Mouse (Mus musculus) embryonic facial prominence, embryonic 11.5 days (tissue): ENCODE data around the gene Klhl7. TPM values are rescaled to one million over a fixed set of nuclear protein-coding genes. Genes with fewer than 3 reads are reported as not detected.

Experiments
- ATAC-seq: fragments of 200-750 bp; cut with Nextera tagmentation; replicated peaks from 2 replicates; pipeline ENCODE4 v1.8.0; 2017; ENCODE audit warnings: low read depth; ENCODE audit not compliant: insufficient number of reproducible peaks, low FRiP score, low TSS enrichment
- DNase-seq: peaks from one replicate; pipeline ENCODE4 v3.0.0-alpha.2; 2015; ENCODE audit warnings: low spot score
- H3K27ac ChIP-seq: fragments of 300-500 bp; sonication (generic); replicated peaks from 2 replicates; pipeline ENCODE4 v1.5.1; 2014; ENCODE audit warnings: mild to moderate bottlenecking, low read depth, low read length, control low read depth
- H3K27me3 ChIP-seq: fragments of 300-500 bp; sonication (generic); 2 replicates; pipeline ENCODE4 v1.6.1; 2014; ENCODE audit warnings: mild to moderate bottlenecking, low read length, moderate library complexity, mixed read lengths; ENCODE audit not compliant: control insufficient read depth, insufficient read depth
- H3K36me3 ChIP-seq: fragments of 300-500 bp; sonication (generic); replicated peaks from 2 replicates; pipeline ENCODE4 v1.6.1; 2014; ENCODE audit warnings: low read depth, mild to moderate bottlenecking, low read length, moderate library complexity, mixed read lengths; ENCODE audit not compliant: control insufficient read depth, insufficient read depth
- H3K4me1 ChIP-seq: fragments of 300-500 bp; sonication (generic); 2 replicates; pipeline ENCODE4 v1.6.1; 2014; ENCODE audit warnings: low read length, mixed read lengths; ENCODE audit not compliant: control insufficient read depth, insufficient read depth
- H3K4me2 ChIP-seq: fragments of 300-500 bp; sonication (generic); 2 replicates; pipeline ENCODE4 v1.6.1; 2014; ENCODE audit warnings: low read depth, mild to moderate bottlenecking, control low read depth, low read length, moderate library complexity
- H3K4me3 ChIP-seq: fragments of 300-500 bp; sonication (generic); 2 replicates; pipeline ENCODE4 v1.5.1; 2014; ENCODE audit warnings: low read depth, low read length, control low read depth
- H3K9ac ChIP-seq: fragments of 300-500 bp; sonication (generic); replicated peaks from 2 replicates; pipeline ENCODE4 v1.6.1; 2014; ENCODE audit warnings: mild to moderate bottlenecking, control low read depth, low read length
- H3K9me3 ChIP-seq: fragments of 300-500 bp; sonication (generic); replicated peaks from 2 replicates; pipeline ENCODE4 v1.6.1; 2016; ENCODE audit warnings: mild to moderate bottlenecking, low read length, inconsistent platforms, mixed read lengths; ENCODE audit not compliant: control insufficient read depth
- WGBS: fragments of 180-500 bp; shearing (Covaris S2); extraction: QIAGEN DNeasy Blood & Tissue Kit; methylation state at CpG from one replicate; pipeline ENCODE4 v1.1.7; 2014; 5-methylcytosine and 5-hydroxymethylcytosine counted together
- polyA plus RNA-seq: library from polyadenylated mRNA; unstranded; fragments of >200 nt; fragmentation: Nextera tagmentation; extraction: Ambion mirVana; gene quantifications from 2 replicates; pipeline ENCODE4 v1.2.1, GENCODE M21; 2014

Gene Klhl7
- polyA plus RNA-seq, 1 experiment from 2014 or later = 87.5 TPM

DNA sequence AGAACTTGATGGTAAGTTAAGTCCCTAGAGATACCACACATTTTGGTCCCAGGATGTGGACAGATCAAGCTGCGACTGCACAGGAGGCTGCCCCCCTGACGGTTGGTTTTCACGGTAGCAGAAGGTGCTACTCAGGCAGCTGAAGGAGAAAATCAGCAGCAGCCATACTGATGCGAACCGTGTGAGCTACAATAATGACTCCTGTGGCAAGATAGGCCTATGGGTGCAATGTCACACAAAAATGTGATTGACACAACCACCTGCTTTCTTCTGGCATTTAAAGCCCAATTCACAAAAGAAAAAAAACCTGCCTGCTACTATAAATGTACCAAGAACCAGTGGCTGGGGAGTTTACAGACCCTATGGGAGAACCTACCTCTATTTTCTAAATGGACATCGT lies 37.4 kb upstream of the Klhl7 start:
- WGBS = 84% methylated on average over 6 of the region's 6 CpGs
- no peak for ATAC-seq
- no peaks in the 10 kb centered on the region for H3K27me3 ChIP-seq
- H3K9ac ChIP-seq = no peak overlapping the region
- H3K27ac ChIP-seq = no peak overlapping the region
- no peak overlapping the region for H3K4me3 ChIP-seq
- DNase-seq = no peak
- no peaks in the 10 kb centered on the region for H3K36me3 ChIP-seq
- no peaks in the 10 kb centered on the region for H3K9me3 ChIP-seq
- no peaks in the 10 kb centered on the region for H3K4me1 ChIP-seq
- no peak overlapping the region for H3K4me2 ChIP-seq

DNA sequence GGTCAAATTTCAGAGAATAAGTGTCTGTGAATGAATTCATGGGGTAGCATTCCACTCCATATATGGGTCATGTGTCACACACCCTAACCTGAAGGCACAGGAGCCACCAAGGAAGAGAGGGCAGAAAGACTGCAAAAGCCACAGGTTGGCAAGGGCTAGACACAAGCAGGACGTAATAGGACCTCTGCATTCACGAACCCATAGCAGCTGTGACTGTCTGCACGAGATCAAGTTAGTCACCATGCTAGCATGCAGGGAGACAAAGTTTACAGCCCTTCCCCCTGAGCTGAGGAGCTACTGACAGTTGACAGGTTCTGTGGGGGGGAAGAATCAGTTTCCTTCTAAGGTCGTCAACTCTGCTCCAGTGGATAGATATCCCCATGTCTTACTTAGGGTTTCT lies 36.9 kb upstream of the Klhl7 start:
- H3K4me1 ChIP-seq = no peaks in the 10 kb centered on the region
- DNase-seq (no peak), ATAC-seq (no peak)
- H3K9me3 ChIP-seq = no peaks in the 10 kb centered on the region
- no peak overlapping the region for H3K4me2 ChIP-seq
- no peaks in the 10 kb centered on the region for H3K36me3 ChIP-seq
- no peak overlapping the region for H3K27ac ChIP-seq
- no peaks in the 10 kb centered on the region for H3K27me3 ChIP-seq
- H3K4me3 ChIP-seq = no peak overlapping the region
- 69% methylated on average over 4 of the region's 4 CpGs for WGBS
- H3K9ac ChIP-seq = no peak overlapping the region

DNA sequence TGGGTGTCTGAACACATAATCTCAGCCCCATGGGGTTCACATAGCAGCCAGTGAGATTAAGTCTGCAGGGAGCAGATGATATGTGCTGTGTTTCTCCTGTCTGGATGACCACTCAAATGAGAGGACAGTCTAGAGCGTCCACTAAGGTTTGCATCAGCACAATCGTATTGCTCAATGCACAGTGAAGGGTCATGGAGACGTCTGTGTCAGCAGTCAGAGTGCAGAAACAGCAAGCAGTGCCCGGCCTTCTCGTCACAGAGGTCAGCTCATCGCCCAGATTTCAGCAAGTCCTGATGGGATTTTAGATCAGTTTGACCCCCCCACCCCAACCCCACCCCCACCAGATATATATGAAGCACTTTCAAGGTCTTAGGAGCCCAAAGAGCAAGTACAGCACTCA lies 31.4 kb upstream of the Klhl7 start:
- no peaks in the 10 kb centered on the region for H3K36me3 ChIP-seq
- no peak overlapping the region for H3K4me3 ChIP-seq
- H3K9ac ChIP-seq = no peak overlapping the region
- no peaks in the 10 kb centered on the region for H3K9me3 ChIP-seq
- H3K4me1 ChIP-seq = no peaks in the 10 kb centered on the region
- no peaks in the 10 kb centered on the region for H3K27me3 ChIP-seq
- WGBS = 82% methylated on average over 6 of the region's 6 CpGs
- DNase-seq (no peak), ATAC-seq (no peak)
- H3K4me2 ChIP-seq = no peak overlapping the region
- H3K27ac ChIP-seq = no peak overlapping the region

DNA sequence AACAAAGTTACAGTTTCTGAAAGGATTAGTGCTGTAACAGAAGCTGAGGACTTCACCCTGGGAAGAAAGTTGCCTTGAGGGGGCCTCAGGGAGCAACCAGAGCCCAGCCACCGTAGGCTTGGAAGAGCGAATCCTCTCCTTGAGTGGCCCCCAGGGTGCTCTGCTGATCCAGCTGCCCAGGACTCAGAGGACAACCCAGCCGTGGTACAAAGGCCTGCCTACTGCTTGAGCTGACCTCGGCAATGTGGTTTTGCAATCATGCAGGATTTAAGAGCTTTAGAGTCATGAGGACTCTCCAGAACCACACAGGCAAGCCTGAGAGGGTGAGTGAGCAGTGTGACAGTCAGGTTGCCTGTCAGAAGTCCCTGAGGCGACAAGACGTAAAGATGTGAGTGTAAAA lies 28.4 kb upstream of the Klhl7 start:
- Histone ChIP-seq H3K4me3 (no peak overlapping the region), H3K4me2 (no peak overlapping the region), H3K4me1 (no peaks in the 10 kb centered on the region), H3K27ac (no peak overlapping the region), H3K36me3 (no peaks in the 10 kb centered on the region), H3K9ac (no peak overlapping the region), H3K9me3 (no peaks in the 10 kb centered on the region), H3K27me3 (no peaks in the 10 kb centered on the region)
- DNase-seq (no peak), ATAC-seq (no peak)
- WGBS = 64% methylated on average over 6 of the region's 6 CpGs

DNA sequence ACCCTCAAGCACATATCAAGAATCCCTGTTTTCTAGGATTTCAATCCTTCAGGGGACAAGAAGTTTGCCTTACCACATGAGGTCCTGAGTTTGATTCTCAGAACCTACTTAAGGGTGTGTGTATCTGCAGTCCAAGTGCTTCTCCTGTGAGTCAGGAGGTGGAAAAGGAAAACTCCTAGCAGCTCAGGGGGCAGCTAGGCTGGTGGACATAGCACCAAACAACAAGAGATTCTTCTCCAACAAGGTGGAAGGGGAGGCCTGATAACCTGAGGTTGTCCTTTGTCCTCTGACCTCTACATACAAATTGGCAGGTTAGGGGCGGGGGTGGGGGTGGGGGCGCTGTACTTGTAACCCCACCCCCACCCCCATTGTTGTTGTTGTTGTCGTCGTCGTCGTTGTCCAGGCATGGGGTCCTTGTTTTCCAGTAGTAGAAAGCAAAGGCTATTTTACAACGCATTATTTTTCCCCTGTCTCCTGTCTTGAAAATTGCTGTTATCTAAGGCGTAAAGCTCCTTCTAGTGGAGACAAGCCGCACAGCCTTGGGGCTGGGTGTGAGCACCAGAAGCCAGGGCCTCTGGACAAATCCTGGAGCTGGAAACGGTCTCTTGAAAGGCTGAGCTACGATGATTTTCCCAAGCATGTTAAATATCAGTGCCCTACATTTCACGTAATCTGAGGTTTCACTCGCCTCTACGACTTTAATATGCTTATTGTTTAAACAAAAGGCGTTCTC lies 23.3 kb upstream of the Klhl7 start:
- WGBS = 2% methylated on average over 14 of the region's 15 CpGs
- Histone ChIP-seq H3K9ac (no peak overlapping the region), H3K4me3 (peak overlapping the region; percentile 21; the same call in 1 of the 2 replicates), H3K27me3 (no peaks in the 10 kb centered on the region), H3K4me2 (peak overlapping the region; percentile 33), H3K4me1 (no peaks in the 10 kb centered on the region), H3K36me3 (no peaks in the 10 kb centered on the region), H3K9me3 (no peaks in the 10 kb centered on the region), H3K27ac (no peak overlapping the region)
- ATAC-seq (peak; percentile 84), DNase-seq (peak; percentile 82)

DNA sequence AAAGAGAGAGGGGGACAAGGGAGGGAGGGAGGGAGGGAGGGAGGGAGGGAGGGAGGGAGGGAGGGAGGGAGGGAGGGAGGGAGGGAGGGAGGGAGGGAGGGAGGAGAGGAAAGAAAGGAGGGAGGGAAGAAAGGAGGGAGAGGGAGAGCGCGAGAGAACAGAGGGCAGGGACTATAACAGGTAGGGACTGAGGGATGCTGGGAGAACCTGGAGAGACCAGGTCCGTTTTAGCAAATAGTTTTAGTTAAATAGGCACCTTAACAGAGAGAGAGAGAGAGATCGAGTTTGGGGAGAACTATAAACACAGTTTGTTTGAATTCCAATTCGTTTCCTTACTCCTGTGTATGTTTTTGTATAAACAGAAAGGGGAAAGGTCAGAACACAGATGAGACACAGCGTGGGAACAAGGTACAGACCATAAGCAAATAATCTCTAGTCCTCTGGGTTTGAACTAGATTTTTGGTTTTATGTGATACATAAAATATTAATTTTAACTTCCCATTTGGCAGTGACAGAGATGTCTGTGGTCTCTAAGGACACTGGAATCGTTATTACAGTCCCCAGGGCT lies 22.6 kb upstream of the Klhl7 start:
- Histone ChIP-seq H3K36me3 (no peaks in the 10 kb centered on the region), H3K27ac (no peak overlapping the region), H3K27me3 (no peaks in the 10 kb centered on the region), H3K9me3 (no peaks in the 10 kb centered on the region), H3K4me3 (no peak overlapping the region; the same call in 1 of the 2 replicates), H3K9ac (no peak overlapping the region), H3K4me1 (no peaks in the 10 kb centered on the region), H3K4me2 (no peak overlapping the region)
- 13% methylated on average over 7 of the region's 7 CpGs for WGBS
- DNase-seq (no peak), ATAC-seq (no peak)

DNA sequence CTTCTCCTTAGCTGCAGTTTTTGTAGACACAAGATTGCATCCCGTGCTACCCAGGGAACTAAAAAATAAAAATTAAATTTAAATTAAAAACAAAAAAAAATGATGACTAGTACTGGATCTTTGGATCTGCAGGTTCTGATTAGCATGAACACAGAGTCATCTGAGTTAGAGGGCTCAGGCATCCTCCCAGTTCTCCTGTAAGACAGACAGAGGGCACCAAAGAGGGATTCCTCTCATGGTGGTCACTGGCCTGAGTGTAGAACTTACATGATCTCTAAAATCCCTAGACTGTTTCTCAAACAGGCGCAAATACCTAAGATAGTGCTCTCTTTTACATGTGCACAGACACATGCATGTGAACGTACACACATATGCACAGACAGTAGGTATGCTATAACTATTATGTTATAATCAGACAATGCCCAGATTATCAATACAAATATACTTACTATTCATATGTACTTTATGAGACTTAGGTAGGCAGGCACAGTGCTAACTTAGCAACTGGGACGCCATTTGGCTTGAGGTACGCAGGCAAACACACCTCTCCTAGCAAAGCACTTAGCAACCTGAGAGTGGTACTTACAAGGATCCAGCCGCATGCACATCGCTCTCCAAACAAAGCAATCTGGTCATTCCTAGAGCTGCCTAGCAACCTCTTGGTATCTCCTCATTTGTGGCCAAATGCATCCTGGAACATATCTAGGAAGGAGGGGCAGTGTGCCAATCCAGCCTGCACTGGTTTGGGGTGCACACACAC lies 21.8 kb upstream of the Klhl7 start:
- Histone ChIP-seq H3K9ac (no peak overlapping the region), H3K9me3 (no peaks in the 10 kb centered on the region), H3K4me1 (no peaks in the 10 kb centered on the region), H3K27ac (no peak overlapping the region), H3K4me3 (no peak overlapping the region), H3K4me2 (no peak overlapping the region), H3K36me3 (no peaks in the 10 kb centered on the region), H3K27me3 (no peaks in the 10 kb centered on the region)
- ATAC-seq (no peak), DNase-seq (peak; percentile 26)
- 82% methylated on average over 7 of the region's 7 CpGs for WGBS

DNA sequence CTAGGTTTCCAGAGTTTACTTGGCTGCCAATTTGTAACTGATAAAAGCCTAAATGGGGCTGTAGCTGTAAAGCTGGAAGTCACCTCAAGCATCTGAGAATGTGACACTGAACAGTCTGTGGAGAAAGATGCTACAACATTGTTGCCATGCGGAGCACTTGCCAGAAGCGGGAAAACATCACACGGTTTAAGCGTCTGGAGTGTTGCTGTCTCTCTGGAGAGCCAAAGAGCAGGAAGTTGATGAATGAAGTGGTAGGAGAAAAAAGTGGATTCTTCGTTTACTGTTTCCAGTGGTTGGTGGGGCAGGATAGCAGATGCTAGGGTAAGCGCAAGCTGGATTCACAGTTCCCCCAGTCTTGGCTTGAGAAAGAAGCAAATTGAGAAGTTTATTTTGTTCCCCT lies 19.6 kb upstream of the Klhl7 start:
- no peak for ATAC-seq
- H3K27me3 ChIP-seq = no peaks in the 10 kb centered on the region
- DNase-seq = no peak
- H3K9ac ChIP-seq = no peak overlapping the region; the same call in 1 of the 2 replicates
- H3K9me3 ChIP-seq = no peaks in the 10 kb centered on the region
- no peaks in the 10 kb centered on the region for H3K36me3 ChIP-seq
- no peak overlapping the region for H3K4me2 ChIP-seq
- no peak overlapping the region for H3K27ac ChIP-seq
- no peaks in the 10 kb centered on the region for H3K4me1 ChIP-seq
- 75% methylated on average over 6 of the region's 6 CpGs for WGBS
- H3K4me3 ChIP-seq = no peak overlapping the region
